Mouse (Mus musculus): ENCODE measurements around the gene Ube2z.

- no peak for TF ChIP-seq GATA1 (IDR thresholded peaks at IDR 0.05; ENCODE audit: borderline replicate concordance, low read length)
- no peak for TF ChIP-seq FLI1 (IDR thresholded peaks at IDR 0.05; ENCODE audit: low read length)
Observed at GRCm38 (mm10) chr11:96082682-96083081, 17.5 kb upstream of the Ube2z start.
